ENCODE assay signal across 8 mouse cellular contexts in the genomic region with DNA sequence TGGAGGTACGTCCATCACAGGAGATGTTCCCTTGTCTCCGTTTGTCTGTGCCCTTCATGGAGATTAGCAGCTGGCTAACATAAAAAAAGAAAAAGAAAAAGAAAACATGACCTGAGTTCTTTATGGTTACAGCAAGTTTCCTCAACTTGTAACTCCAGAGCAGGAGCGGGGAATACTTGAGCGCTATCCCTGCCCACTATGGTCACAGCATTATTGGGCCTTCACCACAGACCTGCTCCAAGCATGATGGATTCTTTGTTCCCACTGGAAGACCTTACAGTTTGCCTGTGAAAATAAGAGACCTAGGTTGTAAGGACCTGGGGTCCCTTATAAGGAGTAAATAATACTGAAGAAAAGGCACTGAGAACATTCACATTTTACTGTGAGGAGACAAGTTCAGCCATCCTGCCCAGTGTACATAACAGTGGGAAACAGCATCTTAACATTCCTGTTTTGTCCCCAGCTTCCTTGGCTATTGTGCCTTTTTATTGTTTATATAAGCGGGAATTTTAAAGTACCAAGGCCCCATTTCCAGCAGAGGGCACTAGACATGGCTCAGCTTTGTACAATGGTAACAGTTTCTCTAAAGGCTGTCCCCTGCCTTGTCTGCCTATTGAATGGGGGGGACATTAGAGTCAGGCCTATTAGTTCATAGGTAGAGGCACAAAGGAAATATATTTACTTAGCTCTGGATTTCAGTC. TPM values are rescaled to one million over a fixed set of nuclear protein-coding genes. Genes with fewer than 3 reads are reported as not detected.
A peak's percentile ranks its signal among the peaks of the same experiment; 100 is the strongest.
DNase-seq lines count a peak whose midpoint lies in the region; ATAC-seq and TF ChIP-seq lines count a peak whose summit lies in the region.

No protein-coding gene starts in this region.

- intact Hi-C loops in heart, postnatal 36 days (cut with DNase I) = loop anchor here (5.0 kb wide), 1 partner anchor 61 kb away; the partner anchor contains the start of gene Prr3

- no peak overlapping the region for H3K4me2 ChIP-seq in forebrain, embryonic 11.5 days (ENCODE audit: low read depth, low read length, severe bottlenecking)
- H3K4me2 ChIP-seq in midbrain, embryonic 12.5 days (replicated peaks) = peak overlapping the region; percentile 71

- no peak; a peak in 1 of 4 replicates for TF ChIP-seq POLR2A in MEL (IDR thresholded peaks at IDR 0.05; ENCODE audit: control insufficient read depth in 1 of 2, insufficient read depth in 1 of 2, low read depth in 1 of 2, low read length in 2 of 2, poor library complexity in 1 of 2)

- no peak for ATAC-seq in forebrain, embryonic 11.5 days (replicated peaks; ENCODE audit: low FRiP score)
- no peak for ATAC-seq in midbrain, embryonic 12.5 days (ENCODE audit: low FRiP score, low read depth)
- no peak for ATAC-seq in megakaryocyte-erythroid progenitor cell, adult 5-6 weeks (replicated peaks; ENCODE audit: low FRiP score, low TSS enrichment, poor library complexity, severe bottlenecking)

- peak in 2 of 3 experiments; percentile 32 to 63; a peak in 2 of 6 replicates for TF ChIP-seq CTCF in MEL (IDR thresholded peaks at IDR 0.05 in 2 of 3, conservative IDR thresholded peaks at IDR 0.05 in 1 of 3; ENCODE audit: control insufficient read depth in 1 of 3, insufficient read depth in 1 of 3, low read depth in 2 of 3, low read length in 3 of 3, poor library complexity in 1 of 3, severe bottlenecking in 1 of 3)

- H3K79me2 ChIP-seq in MEL (ENCODE audit: control insufficient read depth, insufficient read depth, low read length, poor library complexity) = peaks cover 27% of the 10 kb centered on the region

- no peak for TF ChIP-seq EP300 in MEL (IDR thresholded peaks at IDR 0.05; ENCODE audit: low read depth in 1 of 2, low read length in 2 of 2)

- WGBS in heart, embryonic 10.5 days = 80% methylated on average over 5 of the region's 5 CpGs
- WGBS in forebrain, embryonic 11.5 days = 78% methylated on average over 5 of the region's 5 CpGs
- WGBS in midbrain, embryonic 12.5 days = 66% methylated on average over 5 of the region's 5 CpGs

- H3K9ac ChIP-seq in MEL (ENCODE audit: control insufficient read depth, low read depth, low read length, poor library complexity, severe bottlenecking) = peak overlapping the region; percentile 66
- H3K9ac ChIP-seq in forebrain, embryonic 11.5 days (ENCODE audit: low read length) = peak overlapping the region; percentile 9; the same call in 1 of the 2 replicates
- H3K9ac ChIP-seq in midbrain, embryonic 12.5 days (replicated peaks) = peak overlapping the region; percentile 28; the same call in 1 of the 2 replicates

- no peak overlapping the region for H3K4me3 ChIP-seq in heart, embryonic 10.5 days
- no peak overlapping the region for H3K4me3 ChIP-seq in MEL (ENCODE audit: control insufficient read depth in 1 of 2, insufficient read depth in 1 of 2, low read depth in 2 of 2, low read length in 2 of 2)
- no peak overlapping the region for H3K4me3 ChIP-seq in forebrain, embryonic 11.5 days (ENCODE audit: low read depth, low read length)
- H3K4me3 ChIP-seq in midbrain, embryonic 12.5 days = no peak overlapping the region

- no peaks in the 10 kb centered on the region for H3K9me3 ChIP-seq in heart, embryonic 10.5 days
- no peaks in the 10 kb centered on the region for H3K9me3 ChIP-seq in MEL (replicated peaks; ENCODE audit: insufficient read depth, low read length)
- no peaks in the 10 kb centered on the region for H3K9me3 ChIP-seq in forebrain, embryonic 11.5 days (ENCODE audit: control insufficient read depth, low read length)
- H3K9me3 ChIP-seq in midbrain, embryonic 12.5 days = no peaks in the 10 kb centered on the region

- H3K27me3 ChIP-seq in heart, embryonic 10.5 days (ENCODE audit: insufficient read depth, poor library complexity, severe bottlenecking) = no peaks in the 10 kb centered on the region
- H3K27me3 ChIP-seq in MEL (ENCODE audit: control insufficient read depth in 1 of 2, insufficient read depth in 2 of 2, low read length in 2 of 2) = no peaks in the 10 kb centered on the region
- H3K27me3 ChIP-seq in forebrain, embryonic 11.5 days (ENCODE audit: control insufficient read depth, insufficient read depth, low read length) = no peaks in the 10 kb centered on the region
- no peaks in the 10 kb centered on the region for H3K27me3 ChIP-seq in midbrain, embryonic 12.5 days

- H3K4me1 ChIP-seq in heart, embryonic 10.5 days = peaks cover 16% of the 10 kb centered on the region
- peaks cover 14 to 51% of the 10 kb centered on the region in 2 experiments for H3K4me1 ChIP-seq in MEL (ENCODE audit: control insufficient read depth in 1 of 2, insufficient read depth in 2 of 2, low read length in 2 of 2)
- peaks cover 9% of the 10 kb centered on the region for H3K4me1 ChIP-seq in forebrain, embryonic 11.5 days (replicated peaks; ENCODE audit: control insufficient read depth, insufficient read depth, low read length)
- peaks cover 22% of the 10 kb centered on the region for H3K4me1 ChIP-seq in midbrain, embryonic 12.5 days

- H3K36me3 ChIP-seq in heart, embryonic 10.5 days = peaks cover 40% of the 10 kb centered on the region
- H3K36me3 ChIP-seq in MEL (ENCODE audit: control insufficient read depth in 1 of 2, insufficient read depth in 2 of 2, low read length in 2 of 2) = peaks cover 2 to 60% of the 10 kb centered on the region in 2 experiments
- peaks cover 12% of the 10 kb centered on the region; the same call in 1 of the 2 replicates for H3K36me3 ChIP-seq in forebrain, embryonic 11.5 days (ENCODE audit: control insufficient read depth, insufficient read depth, low read length)
- H3K36me3 ChIP-seq in midbrain, embryonic 12.5 days = peaks cover 28% of the 10 kb centered on the region

- H3K27ac ChIP-seq in heart, embryonic 10.5 days = peak overlapping the region; percentile 44; the same call in 1 of the 2 replicates
- H3K27ac ChIP-seq in MEL (ENCODE audit: control insufficient read depth, low read depth, low read length) = peak overlapping the region; percentile 90
- H3K27ac ChIP-seq in forebrain, embryonic 11.5 days (ENCODE audit: low read depth, low read length) = peak overlapping the region; percentile 44
- peak overlapping the region; percentile 99 for H3K27ac ChIP-seq in midbrain, embryonic 12.5 days (replicated peaks)

- no peak for DNase-seq in heart, embryonic 10.5 days (ENCODE audit: low spot score)
- no peak for DNase-seq in heart, postnatal 36 days
- peak; percentile 71 for DNase-seq in MEL (ENCODE audit: low read depth, low spot score)
- DNase-seq in forebrain, embryonic 11.5 days (ENCODE audit: low spot score) = no peak
- DNase-seq in kidney, postnatal 14 days = peak; percentile 58
- no peak for DNase-seq in adrenal gland, adult 2 months

- TF ChIP-seq RAD21 in MEL (IDR thresholded peaks at IDR 0.05; ENCODE audit: low read depth, low read length) = no peak

RNA-seq across cellular contexts. Expression of gene Ppp1r10, which starts 4.8 kb away (rescaled TPM):
- 37.6 and 45.2 TPM in 2 replicates for polyA plus RNA-seq in heart, embryonic 10.5 days (2016; fragmentation: Nextera tagmentation; extraction: Ambion mirVana)
- total RNA-seq in heart, postnatal 36 days (2021) = 10 to 100 TPM; 22.6 to 44.3 TPM
- 24.2 and 25.3 TPM in 2 replicates for total RNA-seq in MEL (2012; rRNA removed)
- polyA plus RNA-seq in MEL (2012; ENCODE audit: insufficient read depth in 1 of 2, insufficient read length in 2 of 2, low read depth in 1 of 2, low replicate concordance in 2 of 2, missing spikeins in 1 of 2) = 10 to 100 TPM in 1 of 2 experiments, not detected in 1; 61.4 TPM
- 52.6 and 59.3 TPM in 2 replicates for polyA plus RNA-seq in forebrain, embryonic 11.5 days (2014; fragmentation: Nextera tagmentation; extraction: Ambion mirVana)
- 68.6 and 70.4 TPM in 2 replicates for polyA plus RNA-seq in midbrain, embryonic 12.5 days (2016; fragmentation: Nextera tagmentation; extraction: Ambion mirVana)
- 80.8 and 95.1 TPM in 2 replicates for total RNA-seq in megakaryocyte-erythroid progenitor cell, adult 5-6 weeks (2014; fragmentation: Nextera tagmentation)
- 86.4 and 103 TPM in 2 replicates for total RNA-seq in megakaryocyte-erythroid progenitor cell, adult 5-6 weeks (2017)
- 100 to 1,000 TPM in 1 of 2 experiments, 10 to 100 TPM in 1; 64.6 to 140 TPM for total RNA-seq in adrenal gland, adult 2 months (2021)
- 24.7 and 32.8 TPM in 2 replicates for polyA plus RNA-seq in adrenal gland, adult 2 months (2012; rRNA removed)

RNA-seq across cellular contexts. Expression of gene Mrps18b, which starts 4.8 kb away (rescaled TPM):
- 99.5 and 111 TPM in 2 replicates for polyA plus RNA-seq in heart, embryonic 10.5 days (2016; fragmentation: Nextera tagmentation; extraction: Ambion mirVana)
- 10 to 100 TPM; 51.6 to 53.4 TPM for total RNA-seq in heart, postnatal 36 days (2021)
- total RNA-seq in MEL (2012; rRNA removed) = 149 and 179 TPM in 2 replicates
- 100 to 1,000 TPM in 1 of 2 experiments, not detected in 1; 239 TPM for polyA plus RNA-seq in MEL (2012; ENCODE audit: insufficient read depth in 1 of 2, insufficient read length in 2 of 2, low read depth in 1 of 2, low replicate concordance in 2 of 2, missing spikeins in 1 of 2)
- polyA plus RNA-seq in forebrain, embryonic 11.5 days (2014; fragmentation: Nextera tagmentation; extraction: Ambion mirVana) = 66.1 and 66.8 TPM in 2 replicates
- polyA plus RNA-seq in midbrain, embryonic 12.5 days (2016; fragmentation: Nextera tagmentation; extraction: Ambion mirVana) = 45.5 and 53.6 TPM in 2 replicates
- 140 and 175 TPM in 2 replicates for total RNA-seq in megakaryocyte-erythroid progenitor cell, adult 5-6 weeks (2014; fragmentation: Nextera tagmentation)
- 72.7 and 92.6 TPM in 2 replicates for total RNA-seq in megakaryocyte-erythroid progenitor cell, adult 5-6 weeks (2017)
- 100 to 1,000 TPM; 111 to 114 TPM for total RNA-seq in adrenal gland, adult 2 months (2021)
- polyA plus RNA-seq in adrenal gland, adult 2 months (2012; rRNA removed) = 91.6 and 101 TPM in 2 replicates

RNA-seq across cellular contexts. Expression of gene Atat1, which starts 11.1 kb away (rescaled TPM):
- polyA plus RNA-seq in heart, embryonic 10.5 days (2016; fragmentation: Nextera tagmentation; extraction: Ambion mirVana) = 59.4 and 78.6 TPM in 2 replicates
- total RNA-seq in heart, postnatal 36 days (2021) = 1 to 10 TPM; 6.6 to 6.8 TPM
- 4.4 and 4.6 TPM in 2 replicates for total RNA-seq in MEL (2012; rRNA removed)
- polyA plus RNA-seq in MEL (2012; ENCODE audit: insufficient read depth in 1 of 2, insufficient read length in 2 of 2, low read depth in 1 of 2, low replicate concordance in 2 of 2, missing spikeins in 1 of 2) = 10 to 100 TPM in 1 of 2 experiments, not detected in 1; 14.4 TPM
- 213 and 224 TPM in 2 replicates for polyA plus RNA-seq in forebrain, embryonic 11.5 days (2014; fragmentation: Nextera tagmentation; extraction: Ambion mirVana)
- 279 and 282 TPM in 2 replicates for polyA plus RNA-seq in midbrain, embryonic 12.5 days (2016; fragmentation: Nextera tagmentation; extraction: Ambion mirVana)
- total RNA-seq in megakaryocyte-erythroid progenitor cell, adult 5-6 weeks (2014; fragmentation: Nextera tagmentation) = 23.1 and 31.9 TPM in 2 replicates
- total RNA-seq in megakaryocyte-erythroid progenitor cell, adult 5-6 weeks (2017) = 3.0 and 4.3 TPM in 2 replicates
- total RNA-seq in adrenal gland, adult 2 months (2021) = 10 to 100 TPM; 27.4 to 40.0 TPM
- 128 and 145 TPM in 2 replicates for polyA plus RNA-seq in adrenal gland, adult 2 months (2012; rRNA removed)

RNA-seq across cellular contexts. Expression of gene 2310061I04Rik, which starts 23.8 kb away (rescaled TPM):
- 23.8 and 26.7 TPM in 2 replicates for polyA plus RNA-seq in heart, embryonic 10.5 days (2016; fragmentation: Nextera tagmentation; extraction: Ambion mirVana)
- 100 to 1,000 TPM; 109 to 112 TPM for total RNA-seq in heart, postnatal 36 days (2021)
- 10.9 and 11.4 TPM in 2 replicates for total RNA-seq in MEL (2012; rRNA removed)
- polyA plus RNA-seq in MEL (2012; ENCODE audit: insufficient read depth in 1 of 2, insufficient read length in 2 of 2, low read depth in 1 of 2, low replicate concordance in 2 of 2, missing spikeins in 1 of 2) = 100 to 1,000 TPM in 1 of 2 experiments, not detected in 1; 106 TPM
- polyA plus RNA-seq in forebrain, embryonic 11.5 days (2014; fragmentation: Nextera tagmentation; extraction: Ambion mirVana) = 26.9 and 29.9 TPM in 2 replicates
- 24.9 and 29.2 TPM in 2 replicates for polyA plus RNA-seq in midbrain, embryonic 12.5 days (2016; fragmentation: Nextera tagmentation; extraction: Ambion mirVana)
- 107 and 160 TPM in 2 replicates for total RNA-seq in megakaryocyte-erythroid progenitor cell, adult 5-6 weeks (2014; fragmentation: Nextera tagmentation)
- total RNA-seq in megakaryocyte-erythroid progenitor cell, adult 5-6 weeks (2017) = 8.1 and 10.9 TPM in 2 replicates
- 10 to 100 TPM; 51.6 to 52.6 TPM for total RNA-seq in adrenal gland, adult 2 months (2021)
- polyA plus RNA-seq in adrenal gland, adult 2 months (2012; rRNA removed) = 112 and 122 TPM in 2 replicates

RNA-seq across cellular contexts. Expression of gene Dhx16, which starts 41.4 kb away (rescaled TPM):
- polyA plus RNA-seq in heart, embryonic 10.5 days (2016; fragmentation: Nextera tagmentation; extraction: Ambion mirVana) = 34.8 and 44.5 TPM in 2 replicates
- 10 to 100 TPM; 19.2 to 22.2 TPM for total RNA-seq in heart, postnatal 36 days (2021)
- total RNA-seq in MEL (2012; rRNA removed) = 75.4 and 79.2 TPM in 2 replicates
- 100 to 1,000 TPM in 1 of 2 experiments, not detected in 1; 101 TPM for polyA plus RNA-seq in MEL (2012; ENCODE audit: insufficient read depth in 1 of 2, insufficient read length in 2 of 2, low read depth in 1 of 2, low replicate concordance in 2 of 2, missing spikeins in 1 of 2)
- polyA plus RNA-seq in forebrain, embryonic 11.5 days (2014; fragmentation: Nextera tagmentation; extraction: Ambion mirVana) = 50.3 and 52.9 TPM in 2 replicates
- polyA plus RNA-seq in midbrain, embryonic 12.5 days (2016; fragmentation: Nextera tagmentation; extraction: Ambion mirVana) = 47.8 and 48.2 TPM in 2 replicates
- total RNA-seq in megakaryocyte-erythroid progenitor cell, adult 5-6 weeks (2014; fragmentation: Nextera tagmentation) = 132 and 133 TPM in 2 replicates
- 51.3 and 68.8 TPM in 2 replicates for total RNA-seq in megakaryocyte-erythroid progenitor cell, adult 5-6 weeks (2017)
- 10 to 100 TPM; 40.5 to 46.2 TPM for total RNA-seq in adrenal gland, adult 2 months (2021)
- 42.6 and 46.1 TPM in 2 replicates for polyA plus RNA-seq in adrenal gland, adult 2 months (2012; rRNA removed)

Comparison
In these comparisons a context has a peak if more than half of its experiments do, and no peak if none do; other contexts are left out.
1. DNase-seq: peak in MEL (single experiment) and kidney, postnatal 14 days (single experiment); none in heart, embryonic 10.5 days (single experiment), heart, postnatal 36 days (0 of 2), forebrain, embryonic 11.5 days (single experiment) and adrenal gland, adult 2 months (single experiment).
2. H3K27ac ChIP-seq: peak in every context shown above with its lines; median percentile 99 in midbrain, embryonic 12.5 days; 90 in MEL; 44 in heart, embryonic 10.5 days; 44 in forebrain, embryonic 11.5 days.
3. H3K9ac ChIP-seq: peak in every context shown above with its lines; median percentile 66 in MEL; 28 in midbrain, embryonic 12.5 days; 9 in forebrain, embryonic 11.5 days.